Mouse (Mus musculus): ENCODE results near the gene Mdc1. TPM values are rescaled to one million over a fixed set of nuclear protein-coding genes. Genes with fewer than 3 reads are reported as not detected.

Gene Mdc1
- polyA plus RNA-seq (2014; fragmentation: Nextera tagmentation; extraction: Ambion mirVana), result 27.2 and 29.2 TPM in 2 replicates

DNA sequence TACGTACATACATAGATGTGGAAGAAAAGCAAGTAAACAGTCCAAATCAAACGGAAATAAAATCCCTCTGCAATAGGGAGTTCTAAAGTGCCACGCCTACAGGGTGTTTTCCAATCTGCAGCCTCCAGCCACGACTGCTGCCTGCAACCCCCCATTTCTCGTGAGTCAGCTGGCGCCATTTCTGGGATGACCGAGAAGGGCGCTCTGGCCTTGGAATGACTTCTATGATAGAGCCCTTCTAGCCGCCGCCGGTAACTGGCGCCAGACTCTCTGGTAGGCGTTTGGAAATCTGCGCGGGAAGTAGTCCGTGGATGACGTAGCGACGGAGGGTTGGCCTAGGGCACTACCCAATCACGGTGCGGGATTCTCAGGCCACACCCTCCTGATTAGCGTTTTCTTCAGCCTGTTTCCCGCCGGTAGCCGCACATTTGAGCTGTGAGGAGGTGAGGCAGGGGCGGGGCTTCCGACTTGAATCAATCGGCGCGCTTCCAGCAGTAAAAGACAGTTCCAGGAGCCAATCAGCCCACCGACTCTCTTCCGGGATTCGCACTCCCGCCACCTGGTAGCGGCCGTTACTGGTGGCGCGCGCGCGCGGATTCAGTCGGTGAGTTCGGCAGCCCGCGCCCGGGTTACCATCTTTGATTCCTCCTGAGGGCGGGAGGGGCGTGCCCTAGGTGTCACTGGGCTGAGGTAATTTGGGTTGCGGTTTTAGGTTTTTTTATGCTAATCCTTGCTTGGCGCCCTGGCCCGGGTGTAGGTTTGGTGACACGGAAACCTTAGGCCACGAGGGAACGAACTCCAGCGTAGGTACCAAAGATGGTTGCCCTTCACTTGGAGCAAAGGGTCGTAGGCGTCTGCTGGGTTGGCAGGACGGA is at the start of gene Mdc1:
Gene Mdc1 (plus strand): TSS at position 440 of the 875 bp plus-strand sequence.
- H3K4me3 ChIP-seq (ENCODE audit: low read depth, low read length), result peak within 1 kb of the TSS; percentile 42
- no peaks in the 10 kb centered on the region for H3K9me3 ChIP-seq (ENCODE audit: control insufficient read depth, low read length)
- peak within 1 kb of the TSS; percentile 76 for H3K9ac ChIP-seq (ENCODE audit: low read length)
- H3K4me2 ChIP-seq (ENCODE audit: low read depth, low read length, severe bottlenecking), result peak within 1 kb of the TSS; percentile 48
- H3K36me3 ChIP-seq (ENCODE audit: control insufficient read depth, insufficient read depth, low read length), result peaks cover 10% of the 10 kb centered on the region; the same call in 1 of the 2 replicates
- peak; percentile 99 for DNase-seq (ENCODE audit: low spot score)
- peak; percentile 89 for ATAC-seq (replicated peaks; ENCODE audit: low FRiP score)
- under 1% methylated on average over 59 of the region's 59 CpGs for WGBS
- no peaks in the 10 kb centered on the region for H3K27me3 ChIP-seq (ENCODE audit: control insufficient read depth, insufficient read depth, low read length)
- peak within 1 kb of the TSS; percentile 79 for H3K27ac ChIP-seq (ENCODE audit: low read depth, low read length)
- H3K4me1 ChIP-seq (replicated peaks; ENCODE audit: control insufficient read depth, insufficient read depth, low read length), result peaks cover 5% of the 10 kb centered on the region

DNA sequence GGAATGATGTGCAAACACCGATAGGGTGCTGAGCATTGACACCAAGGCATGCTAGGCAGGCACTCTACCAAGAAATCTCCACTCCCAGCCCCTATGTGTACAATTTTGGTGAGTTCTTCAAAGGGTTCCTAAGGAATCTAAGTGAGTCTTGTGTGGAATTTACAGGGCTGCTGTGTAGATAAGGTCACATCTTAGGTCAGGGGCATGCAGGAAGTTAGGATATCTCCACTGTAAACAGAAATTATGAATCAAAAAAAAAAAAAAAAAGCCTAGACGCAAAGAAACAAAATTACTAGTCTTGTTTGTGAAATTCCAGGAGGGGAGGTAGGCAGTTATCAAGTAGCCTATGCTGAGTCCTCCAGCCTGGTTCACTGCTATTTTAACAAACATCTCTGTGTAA is 48.5 kb upstream of the Mdc1 start:
- WGBS, result 87% methylated on average over 2 of the region's 2 CpGs
- H3K4me1 ChIP-seq (replicated peaks; ENCODE audit: control insufficient read depth, insufficient read depth, low read length), result no peaks in the 10 kb centered on the region
- H3K9ac ChIP-seq (ENCODE audit: low read length), result no peak overlapping the region
- no peaks in the 10 kb centered on the region for H3K9me3 ChIP-seq (ENCODE audit: control insufficient read depth, low read length)
- no peak overlapping the region for H3K27ac ChIP-seq (ENCODE audit: low read depth, low read length)
- ATAC-seq (replicated peaks; ENCODE audit: low FRiP score), result no peak
- H3K4me3 ChIP-seq (ENCODE audit: low read depth, low read length), result no peak overlapping the region
- H3K4me2 ChIP-seq (ENCODE audit: low read depth, low read length, severe bottlenecking), result no peak overlapping the region
- DNase-seq (ENCODE audit: low spot score), result no peak
- no peaks in the 10 kb centered on the region for H3K36me3 ChIP-seq (ENCODE audit: control insufficient read depth, insufficient read depth, low read length)
- H3K27me3 ChIP-seq (ENCODE audit: control insufficient read depth, insufficient read depth, low read length), result no peaks in the 10 kb centered on the region

DNA sequence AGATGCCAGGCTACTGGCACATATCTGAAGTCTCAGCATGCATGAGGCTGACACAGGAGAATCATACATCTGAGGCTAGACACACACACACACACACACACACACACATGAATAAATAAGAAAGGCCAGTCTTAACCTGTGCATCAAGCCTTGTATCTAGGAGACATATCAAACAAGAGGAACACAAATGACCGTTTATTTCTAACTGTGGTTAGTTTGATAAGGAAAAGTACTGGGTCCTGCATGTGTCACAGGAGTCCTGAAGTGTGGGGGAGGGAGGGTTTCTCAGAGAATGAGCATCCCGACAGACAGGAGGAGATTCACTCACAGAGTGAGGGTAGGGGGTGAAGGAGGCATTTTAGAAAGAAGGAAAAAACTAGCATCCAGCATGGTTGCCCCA is 46.2 kb upstream of the Mdc1 start:
- H3K9me3 ChIP-seq (ENCODE audit: control insufficient read depth, low read length), result no peaks in the 10 kb centered on the region
- H3K4me2 ChIP-seq (ENCODE audit: low read depth, low read length, severe bottlenecking), result no peak overlapping the region
- no peaks in the 10 kb centered on the region for H3K4me1 ChIP-seq (replicated peaks; ENCODE audit: control insufficient read depth, insufficient read depth, low read length)
- ATAC-seq (replicated peaks; ENCODE audit: low FRiP score) (no peak), DNase-seq (ENCODE audit: low spot score) (no peak)
- H3K36me3 ChIP-seq (ENCODE audit: control insufficient read depth, insufficient read depth, low read length), result no peaks in the 10 kb centered on the region
- no peak overlapping the region for H3K9ac ChIP-seq (ENCODE audit: low read length)
- no peaks in the 10 kb centered on the region for H3K27me3 ChIP-seq (ENCODE audit: control insufficient read depth, insufficient read depth, low read length)
- no peak overlapping the region for H3K27ac ChIP-seq (ENCODE audit: low read depth, low read length)
- WGBS, result 67% methylated on average over 2 of the region's 2 CpGs
- H3K4me3 ChIP-seq (ENCODE audit: low read depth, low read length), result no peak overlapping the region

DNA sequence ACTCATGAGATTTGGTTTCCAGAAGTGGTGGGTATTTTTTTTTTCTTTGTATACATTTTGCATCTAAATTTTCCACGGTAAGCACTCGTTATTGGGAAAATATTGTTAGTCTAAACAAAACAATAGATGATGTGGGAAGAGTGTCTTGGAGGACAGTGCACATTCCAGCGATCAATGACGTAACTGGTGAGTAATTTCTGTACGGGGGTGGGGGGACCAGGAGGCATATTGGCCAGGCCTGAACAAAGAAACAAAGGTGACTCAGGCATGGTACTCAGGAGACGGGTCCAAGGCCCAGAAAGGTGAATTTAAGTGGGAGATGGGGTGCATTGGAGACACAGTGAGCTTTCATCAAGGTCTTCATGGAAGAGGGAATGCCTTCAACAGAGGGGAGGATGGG is 45.7 kb upstream of the Mdc1 start:
- DNase-seq (ENCODE audit: low spot score), result no peak
- Histone ChIP-seq H3K4me2 (ENCODE audit: low read depth, low read length, severe bottlenecking) (no peak overlapping the region), H3K27ac (ENCODE audit: low read depth, low read length) (no peak overlapping the region), H3K9ac (ENCODE audit: low read length) (no peak overlapping the region), H3K36me3 (ENCODE audit: control insufficient read depth, insufficient read depth, low read length) (no peaks in the 10 kb centered on the region), H3K9me3 (ENCODE audit: control insufficient read depth, low read length) (no peaks in the 10 kb centered on the region), H3K27me3 (ENCODE audit: control insufficient read depth, insufficient read depth, low read length) (no peaks in the 10 kb centered on the region), H3K4me1 (replicated peaks; ENCODE audit: control insufficient read depth, insufficient read depth, low read length) (no peaks in the 10 kb centered on the region), H3K4me3 (ENCODE audit: low read depth, low read length) (no peak overlapping the region)
- 82% methylated on average over 6 of the region's 6 CpGs for WGBS
- no peak for ATAC-seq (replicated peaks; ENCODE audit: low FRiP score)

DNA sequence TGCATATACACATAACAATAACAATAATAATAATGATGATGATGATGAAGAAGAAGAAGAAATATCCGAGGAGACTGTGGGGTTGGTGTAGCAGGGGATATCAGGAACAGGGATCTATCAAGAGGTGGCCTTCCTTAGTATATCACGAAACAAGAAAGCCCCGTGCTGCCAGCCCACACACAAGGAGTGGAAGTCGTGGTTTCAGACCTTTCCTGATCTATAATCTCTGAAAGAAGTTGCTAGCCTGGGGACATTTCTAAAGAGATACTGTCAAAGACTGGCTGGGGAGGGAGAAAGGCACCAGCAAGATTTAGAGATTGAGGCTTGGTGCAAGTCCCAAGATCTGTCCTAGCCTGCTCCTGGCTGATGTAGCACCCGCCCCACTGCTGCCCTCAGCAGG is 44.5 kb upstream of the Mdc1 start:
- Histone ChIP-seq H3K9me3 (ENCODE audit: control insufficient read depth, low read length) (no peaks in the 10 kb centered on the region), H3K27me3 (ENCODE audit: control insufficient read depth, insufficient read depth, low read length) (no peaks in the 10 kb centered on the region), H3K4me2 (ENCODE audit: low read depth, low read length, severe bottlenecking) (no peak overlapping the region), H3K27ac (ENCODE audit: low read depth, low read length) (no peak overlapping the region), H3K9ac (ENCODE audit: low read length) (no peak overlapping the region), H3K4me3 (ENCODE audit: low read depth, low read length) (no peak overlapping the region), H3K4me1 (replicated peaks; ENCODE audit: control insufficient read depth, insufficient read depth, low read length) (no peaks in the 10 kb centered on the region), H3K36me3 (ENCODE audit: control insufficient read depth, insufficient read depth, low read length) (no peaks in the 10 kb centered on the region)
- no peak for ATAC-seq (replicated peaks; ENCODE audit: low FRiP score)
- DNase-seq (ENCODE audit: low spot score), result no peak
- WGBS, result 76% methylated on average over 5 of the region's 5 CpGs

DNA sequence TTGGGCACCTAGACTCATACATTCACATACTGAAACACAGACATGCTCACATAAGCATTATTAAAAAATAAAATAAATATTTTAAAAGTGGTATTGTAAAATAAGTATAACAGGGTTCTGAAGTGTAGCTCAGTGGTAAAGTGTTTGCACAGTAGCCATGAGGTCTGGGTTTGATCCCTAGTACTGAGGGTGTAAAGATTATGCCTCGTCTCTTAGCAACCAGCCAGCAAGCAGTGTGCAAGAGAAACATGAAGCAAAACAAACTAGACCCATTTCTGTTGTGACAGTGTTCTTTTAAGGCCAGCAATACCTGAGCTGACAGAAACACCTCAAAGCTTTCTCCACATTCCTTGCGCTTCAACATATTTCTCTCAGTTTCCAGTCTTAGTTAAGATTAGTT is 40.4 kb upstream of the Mdc1 start:
- Histone ChIP-seq H3K4me2 (ENCODE audit: low read depth, low read length, severe bottlenecking) (no peak overlapping the region), H3K4me1 (replicated peaks; ENCODE audit: control insufficient read depth, insufficient read depth, low read length) (no peaks in the 10 kb centered on the region), H3K36me3 (ENCODE audit: control insufficient read depth, insufficient read depth, low read length) (no peaks in the 10 kb centered on the region), H3K27me3 (ENCODE audit: control insufficient read depth, insufficient read depth, low read length) (no peaks in the 10 kb centered on the region), H3K9me3 (ENCODE audit: control insufficient read depth, low read length) (no peaks in the 10 kb centered on the region), H3K27ac (ENCODE audit: low read depth, low read length) (no peak overlapping the region), H3K9ac (ENCODE audit: low read length) (no peak overlapping the region), H3K4me3 (ENCODE audit: low read depth, low read length) (no peak overlapping the region)
- 75% methylated on average over 2 of the region's 2 CpGs for WGBS
- ATAC-seq (replicated peaks; ENCODE audit: low FRiP score), result no peak
- no peak for DNase-seq (ENCODE audit: low spot score)

DNA sequence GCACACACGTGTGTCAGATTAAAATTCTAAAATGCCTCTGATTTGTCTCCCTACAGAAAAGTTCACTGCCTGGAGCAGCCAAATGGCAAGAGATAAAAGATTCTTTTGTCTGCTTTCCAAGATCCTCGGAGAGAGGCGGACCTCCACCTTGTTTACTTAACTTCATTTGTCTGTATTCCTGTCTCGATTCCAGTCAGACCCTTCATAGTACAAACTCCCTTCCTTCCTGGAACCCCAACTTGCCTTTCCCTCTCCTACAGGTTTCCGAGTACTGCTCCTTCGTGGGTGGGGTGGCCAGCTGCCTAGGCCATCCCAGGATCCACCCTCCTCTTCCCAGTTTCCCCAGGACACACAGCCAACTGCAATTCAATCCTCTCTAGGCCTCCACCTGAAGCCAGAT is 38.3 kb upstream of the Mdc1 start:
- WGBS, result 59% methylated on average over 6 of the region's 6 CpGs
- H3K27ac ChIP-seq (ENCODE audit: low read depth, low read length), result no peak overlapping the region
- ATAC-seq (replicated peaks; ENCODE audit: low FRiP score), result no peak

DNA sequence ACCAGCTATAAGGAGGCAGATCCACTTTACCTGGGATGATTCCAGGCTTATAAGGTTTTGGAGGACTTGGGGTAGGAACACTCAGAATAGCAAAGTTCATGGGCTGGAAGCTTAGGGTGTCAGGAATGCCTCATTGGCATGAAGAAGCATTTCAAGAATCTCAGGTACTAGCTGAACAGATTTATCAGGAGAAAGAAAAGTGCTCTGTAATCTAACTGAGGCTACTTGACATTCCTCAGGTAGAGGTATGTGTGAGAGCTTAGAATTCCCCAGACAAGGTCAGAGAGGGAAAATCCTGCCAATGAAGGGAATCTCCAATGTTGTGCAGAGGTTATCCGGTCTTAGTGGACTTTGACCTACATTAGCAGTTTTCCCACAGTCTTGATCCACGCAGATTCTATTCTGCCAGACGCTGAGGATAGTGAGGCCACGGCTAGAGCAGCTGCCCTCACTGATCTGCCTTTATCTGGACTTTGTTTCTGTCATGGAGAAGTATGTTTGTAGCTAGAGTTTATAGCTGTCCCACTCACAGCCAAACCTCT is 37.4 kb upstream of the Mdc1 start:
- Histone ChIP-seq H3K27me3 (ENCODE audit: control insufficient read depth, insufficient read depth, low read length) (no peaks in the 10 kb centered on the region), H3K9ac (ENCODE audit: low read length) (no peak overlapping the region), H3K27ac (ENCODE audit: low read depth, low read length) (no peak overlapping the region), H3K4me2 (ENCODE audit: low read depth, low read length, severe bottlenecking) (no peak overlapping the region), H3K4me1 (replicated peaks; ENCODE audit: control insufficient read depth, insufficient read depth, low read length) (no peaks in the 10 kb centered on the region), H3K36me3 (ENCODE audit: control insufficient read depth, insufficient read depth, low read length) (no peaks in the 10 kb centered on the region), H3K9me3 (ENCODE audit: control insufficient read depth, low read length) (no peaks in the 10 kb centered on the region), H3K4me3 (ENCODE audit: low read depth, low read length) (no peak overlapping the region)
- 87% methylated on average over 4 of the region's 4 CpGs for WGBS
- ATAC-seq (replicated peaks; ENCODE audit: low FRiP score) (no peak), DNase-seq (ENCODE audit: low spot score) (no peak)

More for the DNA sequence above, 38.3 kb upstream of the Mdc1 start:
- no peak for DNase-seq (ENCODE audit: low spot score)
- H3K4me3 ChIP-seq (ENCODE audit: low read depth, low read length), result no peak overlapping the region
- no peaks in the 10 kb centered on the region for H3K36me3 ChIP-seq (ENCODE audit: control insufficient read depth, insufficient read depth, low read length)
- no peaks in the 10 kb centered on the region for H3K9me3 ChIP-seq (ENCODE audit: control insufficient read depth, low read length)
- no peak overlapping the region for H3K4me2 ChIP-seq (ENCODE audit: low read depth, low read length, severe bottlenecking)
- H3K4me1 ChIP-seq (replicated peaks; ENCODE audit: control insufficient read depth, insufficient read depth, low read length), result no peaks in the 10 kb centered on the region
- H3K9ac ChIP-seq (ENCODE audit: low read length), result no peak overlapping the region
- H3K27me3 ChIP-seq (ENCODE audit: control insufficient read depth, insufficient read depth, low read length), result no peaks in the 10 kb centered on the region

DNA sequence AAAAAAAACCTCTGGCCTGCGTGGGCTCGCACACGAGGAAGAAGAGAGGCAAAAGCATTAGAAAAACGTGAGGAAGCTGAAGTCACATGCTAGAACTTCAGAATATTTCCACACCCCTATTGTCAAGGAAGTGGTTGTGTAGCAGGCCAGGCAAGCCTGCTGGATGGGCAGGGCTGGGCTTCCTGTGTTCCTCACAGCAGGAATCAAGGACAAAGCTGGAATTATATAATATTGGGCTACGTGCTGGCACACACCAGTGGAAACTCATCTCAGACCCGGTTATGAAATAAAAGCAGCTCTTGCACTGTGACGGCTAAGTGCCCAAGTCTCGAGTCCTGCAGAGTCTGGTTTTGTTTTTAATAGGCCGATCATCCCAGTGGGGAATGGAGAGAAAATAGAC is 33.2 kb upstream of the Mdc1 start:
- DNase-seq (ENCODE audit: low spot score), result no peak
- no peak for ATAC-seq (replicated peaks; ENCODE audit: low FRiP score)
- no peaks in the 10 kb centered on the region for H3K4me1 ChIP-seq (replicated peaks; ENCODE audit: control insufficient read depth, insufficient read depth, low read length)
- 76% methylated on average over 9 of the region's 9 CpGs for WGBS
- no peak overlapping the region for H3K4me2 ChIP-seq (ENCODE audit: low read depth, low read length, severe bottlenecking)
- H3K9me3 ChIP-seq (ENCODE audit: control insufficient read depth, low read length), result no peaks in the 10 kb centered on the region
- no peak overlapping the region for H3K4me3 ChIP-seq (ENCODE audit: low read depth, low read length)
- H3K27me3 ChIP-seq (ENCODE audit: control insufficient read depth, insufficient read depth, low read length), result no peaks in the 10 kb centered on the region
- H3K36me3 ChIP-seq (ENCODE audit: control insufficient read depth, insufficient read depth, low read length), result no peaks in the 10 kb centered on the region
- H3K9ac ChIP-seq (ENCODE audit: low read length), result no peak overlapping the region
- no peak overlapping the region for H3K27ac ChIP-seq (ENCODE audit: low read depth, low read length)

Measured in forebrain, embryonic 11.5 days (tissue).